Mouse (Mus musculus) cortical plate, adult 2 months (tissue): ENCODE results near the gene Ebf1. TPM values are rescaled to one million over a fixed set of nuclear protein-coding genes. Genes with fewer than 3 reads are reported as not detected.

Experiments used
- H3K27ac ChIP-seq: fragments of 200-500 bp; 2 replicates; pipeline ENCODE4 v1.5.1; 2012; ENCODE audit warnings: low read length, control low read depth, inconsistent platforms; ENCODE audit not compliant: insufficient read depth
- H3K4me1 ChIP-seq: fragments of 200-500 bp; 2 replicates; pipeline ENCODE4 v1.6.1; 2011; ENCODE audit warnings: low read length; ENCODE audit not compliant: control insufficient read depth, insufficient read depth
- H3K4me3 ChIP-seq: fragments of 200-500 bp; 2 replicates; pipeline ENCODE4 v1.5.1; 2011; ENCODE audit warnings: mild to moderate bottlenecking, low read length, control low read depth; ENCODE audit not compliant: insufficient read depth
- CTCF ChIP-seq: fragments of 200-500 bp; IDR thresholded peaks from 2 replicates; pipeline ENCODE4 v1.5.1; 2011; ENCODE audit warnings: mild to moderate bottlenecking, control low read depth, low read length; ENCODE audit not compliant: insufficient read depth; ENCODE audit errors: extremely low read depth
- POLR2A ChIP-seq: fragments of 200-500 bp; IDR thresholded peaks from 2 replicates; pipeline ENCODE4 v1.6.1; 2011; ENCODE audit warnings: mild to moderate bottlenecking, low read length, control low read depth; ENCODE audit not compliant: insufficient read depth; ENCODE audit errors: extremely low read depth
- polyA plus RNA-seq: library from polyadenylated mRNA; depleted of rRNA; stranded (reverse); fragments of >200 nt; gene quantifications from 2 replicates; pipeline ENCODE4 v1.2.3, GENCODE M21; 2012

Gene Ebf1
- polyA plus RNA-seq, 1 experiment, result 3.8 TPM

GRCm38 (mm10) chr11:44884337-44884736 is 267.2 kb downstream of the Ebf1 start:
- Histone ChIP-seq H3K4me1 (no peaks in the 10 kb centered on the region), H3K27ac (no peak overlapping the region), H3K4me3 (no peak overlapping the region)
- TF ChIP-seq CTCF (no peak), POLR2A (no peak)

- Histone ChIP-seq H3K4me3 (no peak overlapping the region), H3K4me1 (no peaks in the 10 kb centered on the region), H3K27ac (no peak overlapping the region)
- TF ChIP-seq CTCF (no peak), POLR2A (no peak)
These were observed 269.8 kb downstream of the Ebf1 start for GRCm38 (mm10) chr11:44886897-44887296.

- Histone ChIP-seq H3K4me1 (no peaks in the 10 kb centered on the region), H3K27ac (no peak overlapping the region)
- TF ChIP-seq POLR2A (no peak), CTCF (no peak)
These were observed 270.6 kb downstream of the Ebf1 start for GRCm38 (mm10) chr11:44887691-44888090.

GRCm38 (mm10) chr11:44888390-44888789 is 271.3 kb downstream of the Ebf1 start:
- TF ChIP-seq CTCF (no peak), POLR2A (no peak)
- Histone ChIP-seq H3K4me3 (no peak overlapping the region), H3K27ac (no peak overlapping the region), H3K4me1 (no peaks in the 10 kb centered on the region)

More at GRCm38 (mm10) chr11:44887691-44888090, 270.6 kb downstream of the Ebf1 start:
- H3K4me3 ChIP-seq, result no peak overlapping the region

- TF ChIP-seq CTCF (no peak), POLR2A (no peak)
- no peaks in the 10 kb centered on the region for H3K4me1 ChIP-seq
- no peak overlapping the region for H3K27ac ChIP-seq
- H3K4me3 ChIP-seq, result no peak overlapping the region
These were observed 275.9 kb downstream of the Ebf1 start for GRCm38 (mm10) chr11:44892814-44893521.

GRCm38 (mm10) chr11:44893986-44894385 is 276.9 kb downstream of the Ebf1 start:
- no peaks in the 10 kb centered on the region for H3K4me1 ChIP-seq
- H3K27ac ChIP-seq, result no peak overlapping the region
- no peak for TF ChIP-seq POLR2A
- TF ChIP-seq CTCF, result no peak
- H3K4me3 ChIP-seq, result no peak overlapping the region

GRCm38 (mm10) chr11:44894798-44895197 is 277.7 kb downstream of the Ebf1 start:
- Histone ChIP-seq H3K4me1 (no peaks in the 10 kb centered on the region), H3K4me3 (no peak overlapping the region), H3K27ac (no peak overlapping the region)
- no peak for TF ChIP-seq CTCF
- no peak for TF ChIP-seq POLR2A

- H3K4me1 ChIP-seq, result no peaks in the 10 kb centered on the region
- no peak overlapping the region for H3K4me3 ChIP-seq
- no peak for TF ChIP-seq POLR2A
- TF ChIP-seq CTCF, result no peak
- no peak overlapping the region for H3K27ac ChIP-seq
These were observed 278.8 kb downstream of the Ebf1 start for GRCm38 (mm10) chr11:44895893-44896292.

GRCm38 (mm10) chr11:44897140-44897665 is 280.1 kb downstream of the Ebf1 start:
- TF ChIP-seq POLR2A (no peak), CTCF (no peak)
- Histone ChIP-seq H3K27ac (no peak overlapping the region), H3K4me3 (no peak overlapping the region), H3K4me1 (no peaks in the 10 kb centered on the region)

GRCm38 (mm10) chr11:44899554-44899953 is 282.4 kb downstream of the Ebf1 start:
- H3K27ac ChIP-seq, result no peak overlapping the region
- H3K4me3 ChIP-seq, result no peak overlapping the region
- no peak for TF ChIP-seq CTCF
- no peak for TF ChIP-seq POLR2A
- H3K4me1 ChIP-seq, result no peaks in the 10 kb centered on the region

- Histone ChIP-seq H3K27ac (no peak overlapping the region), H3K4me1 (no peaks in the 10 kb centered on the region), H3K4me3 (no peak overlapping the region)
- TF ChIP-seq POLR2A, result no peak
- no peak for TF ChIP-seq CTCF
These were observed 282.8 kb downstream of the Ebf1 start for GRCm38 (mm10) chr11:44899965-44900364.
